Mouse (Mus musculus) 3T3-L1 (cell line): ENCODE data around the gene Cadm1.
A peak's percentile ranks its signal among the peaks of the same experiment; 100 is the strongest.

Experiments
- DNase-seq: peaks from one replicate; pipeline ENCODE4 v3.0.0-alpha.2; 2015; ENCODE audit warnings: low read depth, low spot score

Cadm1 gene

GRCm38 (mm10) chr9:47608441-47608840, 78.5 kb downstream of the Cadm1 start:
- DNase-seq: peak; percentile 4

DNA sequence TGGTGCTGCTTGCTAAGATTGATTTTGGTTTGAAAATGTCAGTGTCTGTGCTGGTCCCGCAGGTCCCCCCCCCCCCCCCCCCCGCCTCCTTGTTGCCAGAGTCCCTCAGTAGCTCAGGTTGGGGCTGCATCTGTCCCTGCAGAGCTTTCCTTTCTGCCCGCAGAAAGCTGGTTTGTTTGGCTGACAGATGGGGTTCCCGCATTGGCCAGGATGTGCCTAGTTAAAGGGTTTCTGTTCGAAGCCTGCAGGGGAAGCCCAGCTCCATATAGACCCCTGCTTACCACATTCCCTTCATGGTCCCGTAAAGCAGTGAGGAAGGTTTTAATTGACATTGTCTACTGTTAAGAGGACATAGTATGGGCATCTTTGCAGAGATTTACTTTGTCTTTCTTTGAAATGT, 78.9 kb downstream of the Cadm1 start:
- DNase-seq: no peak

GRCm38 (mm10) chr9:47609443-47609842, 79.5 kb downstream of the Cadm1 start:
- DNase-seq: no peak

DNA sequence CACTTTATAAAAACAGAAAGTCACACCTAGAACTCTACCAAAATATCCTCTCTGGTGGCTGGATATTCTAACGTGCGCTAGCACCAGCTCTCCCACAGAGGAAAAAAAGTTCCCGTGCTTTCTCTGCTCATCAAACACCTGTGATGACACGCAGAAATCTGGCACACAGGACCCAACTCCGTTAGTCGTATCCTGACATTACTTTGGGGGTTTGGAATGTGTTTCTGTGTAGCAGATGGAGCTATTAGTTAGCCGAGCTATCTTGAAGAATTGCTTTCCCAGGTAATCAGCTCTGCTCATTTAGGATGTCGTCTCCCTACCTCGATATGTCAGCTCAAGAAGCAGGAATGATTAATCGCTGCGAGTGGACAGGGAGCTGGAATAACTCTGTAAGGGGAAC, 80.3 kb downstream of the Cadm1 start:
- DNase-seq: no peak

DNA sequence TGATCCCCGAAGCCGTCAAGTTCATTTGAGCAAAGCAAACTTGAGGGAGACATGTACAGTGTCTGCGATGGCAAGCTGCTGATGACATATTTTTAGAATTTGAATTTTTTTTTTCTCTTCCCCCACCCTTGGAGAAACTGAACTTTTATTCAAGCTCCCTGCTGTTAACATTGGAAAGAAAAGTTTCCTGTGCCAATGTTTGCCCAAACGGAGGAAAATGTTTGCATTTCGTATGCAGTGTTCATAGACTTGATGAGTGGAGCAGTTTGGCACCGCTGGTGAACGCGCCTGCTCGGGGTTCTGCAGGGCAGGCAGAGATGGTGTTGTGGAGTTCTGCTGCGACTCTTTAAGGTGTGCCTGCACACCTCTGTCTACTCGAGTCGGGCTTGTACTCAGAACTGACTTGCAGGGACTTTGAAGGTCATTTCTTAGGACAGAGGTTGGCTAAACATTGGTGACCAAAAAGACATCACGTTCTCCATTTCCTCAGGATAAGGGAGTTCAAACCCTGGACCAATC, 83.0 kb downstream of the Cadm1 start:
- no peak for DNase-seq

DNA sequence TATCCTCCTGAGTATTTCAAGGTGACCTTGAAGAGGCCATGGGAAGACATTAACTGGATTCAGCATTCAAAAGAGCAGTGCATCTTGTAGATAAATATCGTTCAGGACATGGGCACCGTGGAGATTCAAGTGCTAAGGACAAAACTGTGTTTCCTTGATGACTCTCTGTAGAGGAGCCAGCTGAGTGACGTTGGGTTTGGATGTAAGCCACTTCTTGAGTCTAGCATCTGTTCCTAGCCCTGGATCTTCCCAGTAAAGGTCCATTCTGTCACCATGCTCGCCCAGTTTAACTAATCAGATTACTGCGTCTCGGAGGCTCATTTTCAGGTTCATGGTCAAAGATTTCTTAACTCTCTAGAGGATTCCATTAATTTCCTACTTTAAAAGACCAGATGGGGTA, 85.1 kb downstream of the Cadm1 start:
- DNase-seq: no peak

DNA sequence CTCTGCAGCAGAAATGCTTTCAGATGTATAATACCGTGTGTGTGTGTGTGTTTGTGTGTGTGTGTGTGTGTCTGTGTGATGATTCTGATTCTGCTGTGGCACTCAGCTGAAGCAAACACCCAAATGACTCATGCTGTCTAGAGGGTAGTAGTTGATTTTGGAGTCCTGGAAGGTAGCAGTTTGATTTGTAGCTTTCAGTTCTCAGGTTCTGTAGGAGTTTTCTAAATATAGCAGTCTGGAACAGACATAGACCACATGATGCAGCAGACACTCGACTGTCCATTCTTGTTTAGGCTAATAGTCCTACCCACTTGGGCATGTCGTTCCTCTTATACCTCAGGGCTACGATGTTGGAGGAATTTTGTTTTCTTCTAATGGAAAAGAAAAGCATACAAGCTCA, 86.4 kb downstream of the Cadm1 start:
- no peak for DNase-seq

GRCm38 (mm10) chr9:47619501-47620029, 89.6 kb downstream of the Cadm1 start:
- no peak for DNase-seq

DNA sequence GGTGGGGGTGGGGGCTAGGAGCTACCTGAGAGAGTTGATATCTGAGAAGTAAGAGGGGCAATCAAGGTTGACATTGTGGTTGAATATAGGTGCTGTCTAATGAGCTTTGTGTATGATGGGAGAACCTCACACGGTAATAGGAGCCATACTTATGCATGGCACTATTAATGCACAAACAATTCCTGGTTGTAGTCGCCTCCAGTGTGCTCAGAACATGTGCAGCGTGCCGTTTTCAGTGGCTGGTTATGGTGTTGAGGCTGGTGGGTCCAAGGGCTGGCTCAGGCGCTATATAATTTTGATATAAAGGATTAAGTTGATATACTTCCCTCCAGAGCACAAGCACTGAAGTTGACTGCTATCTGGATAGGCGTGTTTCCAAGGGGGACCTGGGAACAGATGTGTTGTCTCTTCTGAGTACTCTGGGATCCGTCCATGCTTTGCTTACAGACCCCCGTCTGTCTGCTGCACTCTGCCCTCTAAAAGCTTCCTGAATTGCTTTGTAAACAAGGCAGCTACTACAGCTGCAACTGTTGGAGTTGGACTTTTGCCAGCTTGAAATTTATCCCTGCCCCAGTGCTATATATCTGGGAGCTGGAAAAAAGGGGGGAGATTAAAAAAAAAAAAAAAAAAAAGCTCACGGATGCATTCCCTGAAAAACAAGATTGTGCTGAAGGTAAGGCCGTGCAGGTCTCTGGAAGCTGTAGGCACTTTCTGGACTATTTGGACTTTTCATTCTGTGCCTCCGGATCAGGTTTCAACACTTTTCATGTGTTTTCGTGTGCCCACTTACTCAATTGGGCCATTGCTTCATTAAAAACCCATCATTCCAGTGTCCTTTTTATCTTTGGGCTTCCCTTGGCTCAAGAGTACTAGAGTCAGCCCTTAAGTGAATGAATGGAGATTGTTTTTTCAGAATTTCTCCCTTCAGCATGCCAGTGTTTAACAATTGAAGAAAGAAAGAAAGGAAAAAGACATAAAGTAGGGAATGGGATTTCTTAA, 93.8 kb downstream of the Cadm1 start:
- no peak for DNase-seq

DNA sequence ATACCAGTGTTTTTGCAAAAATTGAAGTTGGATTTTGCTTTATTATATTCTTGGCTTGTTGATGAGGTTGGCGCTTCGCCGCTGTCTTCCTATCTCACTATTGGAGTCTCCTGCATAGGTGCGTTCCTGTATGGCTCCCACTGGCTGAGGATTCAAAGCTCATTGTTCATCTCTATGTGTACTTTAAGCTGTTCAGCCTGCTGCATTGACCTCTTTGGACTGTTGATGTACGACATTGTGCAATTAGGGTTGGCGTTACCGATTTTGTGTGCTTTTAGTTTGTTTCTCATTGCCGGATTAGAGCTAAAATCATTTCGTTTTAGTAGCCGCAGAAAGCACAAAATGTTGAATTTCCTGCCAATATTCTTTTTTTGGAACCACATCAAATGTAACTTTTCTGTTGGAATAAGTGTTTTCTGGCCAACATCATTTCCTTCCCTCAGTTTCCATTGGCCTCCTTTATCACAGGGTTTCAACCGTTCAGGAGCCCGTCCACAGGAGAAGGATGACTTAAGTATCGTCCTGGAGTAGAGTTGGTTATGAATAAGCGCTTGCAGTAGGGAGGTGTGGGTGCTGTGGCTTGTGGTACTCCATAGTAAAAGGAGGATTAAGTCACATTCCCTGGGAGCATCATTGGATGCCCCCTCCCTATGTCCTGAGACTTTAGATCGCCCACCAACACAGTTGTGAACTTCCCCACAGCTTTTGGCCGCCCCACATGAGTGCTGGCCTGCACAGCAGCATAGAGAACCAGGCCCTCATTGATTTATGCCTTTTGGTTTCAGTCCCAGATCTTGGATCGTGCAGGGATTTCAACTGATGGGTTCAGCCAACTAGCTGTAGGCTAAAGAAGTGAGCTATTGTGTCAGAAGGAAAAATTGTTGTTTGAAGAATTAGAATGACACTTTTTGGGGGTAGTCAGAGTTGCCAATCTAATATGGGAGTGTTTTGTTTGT, 94.9 kb downstream of the Cadm1 start:
- DNase-seq: peak; percentile 42

DNA sequence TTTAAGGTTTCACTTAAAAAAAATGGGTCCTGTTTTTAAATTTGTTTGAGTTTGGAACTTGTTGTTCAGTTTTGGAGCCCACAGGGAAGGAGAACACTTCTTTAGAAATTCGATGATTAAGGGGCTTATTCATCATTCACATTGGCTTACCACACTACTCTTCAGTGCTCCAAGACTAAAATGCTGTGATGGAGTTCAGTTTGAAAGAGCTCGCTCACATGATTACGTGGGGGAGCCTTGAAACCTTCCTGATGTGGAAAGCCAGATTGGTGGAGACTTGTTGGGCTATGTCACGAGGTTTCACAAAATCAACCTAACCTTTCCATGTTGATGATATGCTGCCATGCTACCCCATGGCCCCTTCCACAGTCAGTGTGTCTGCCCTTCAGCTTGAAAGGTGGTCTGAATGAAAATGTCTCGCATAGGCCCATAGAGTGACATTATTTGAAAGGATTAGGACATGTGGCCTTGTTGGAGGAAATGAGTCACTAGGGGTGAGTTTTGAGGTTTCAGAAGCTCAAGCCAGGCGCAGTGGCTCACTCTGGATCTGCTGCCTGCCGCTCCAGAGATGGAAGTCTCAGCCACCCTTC, 95.7 kb downstream of the Cadm1 start:
- DNase-seq: peak; percentile 20

- no peak for DNase-seq
These were observed 98.0 kb downstream of the Cadm1 start for GRCm38 (mm10) chr9:47627966-47628365.

GRCm38 (mm10) chr9:47628550-47628949, 98.6 kb downstream of the Cadm1 start:
- DNase-seq: no peak

DNA sequence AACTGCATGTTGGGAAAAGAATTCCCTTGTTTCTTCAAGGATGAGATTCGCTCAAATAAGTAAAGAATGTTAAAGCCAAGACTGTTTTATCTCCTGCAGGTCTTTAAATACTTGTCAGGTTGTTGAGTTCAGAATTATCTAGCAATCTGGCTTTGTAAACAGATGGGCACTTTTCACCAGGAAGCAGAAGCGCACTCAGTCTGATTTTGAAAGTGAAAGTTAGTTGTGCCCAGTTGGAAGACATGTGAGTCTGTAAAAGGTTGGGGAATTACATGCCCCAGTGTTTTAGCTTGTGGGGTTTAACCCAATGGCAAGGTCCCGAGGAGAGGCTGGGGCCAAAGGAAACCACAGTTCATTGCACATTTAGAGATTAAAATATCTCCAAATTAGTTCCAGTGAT, 104.7 kb downstream of the Cadm1 start:
- DNase-seq: peak; percentile 10

GRCm38 (mm10) chr9:47642663-47643062, 112.7 kb downstream of the Cadm1 start:
- DNase-seq: no peak

DNA sequence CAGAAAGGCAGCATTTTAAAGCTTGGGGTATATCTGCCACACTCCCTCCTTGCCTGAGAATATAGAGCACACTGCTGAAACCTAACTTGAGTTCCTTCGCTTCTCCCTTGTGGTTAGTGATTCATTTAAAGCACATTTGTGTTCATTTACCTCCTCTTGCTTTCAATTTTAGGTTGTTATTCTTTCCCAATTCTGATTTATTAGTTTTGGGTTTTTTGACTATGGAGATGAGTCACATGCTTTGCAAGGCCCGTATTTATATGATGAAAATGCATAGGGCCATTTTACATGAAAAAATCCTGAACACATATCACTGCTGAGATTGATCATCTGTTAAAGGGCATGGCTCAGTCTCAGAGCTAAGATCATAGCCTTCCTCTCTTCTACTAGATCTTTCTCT, 115.1 kb downstream of the Cadm1 start:
- peak; percentile 36 for DNase-seq

- DNase-seq: no peak
These were observed 121.5 kb downstream of the Cadm1 start for GRCm38 (mm10) chr9:47651431-47651830.

DNA sequence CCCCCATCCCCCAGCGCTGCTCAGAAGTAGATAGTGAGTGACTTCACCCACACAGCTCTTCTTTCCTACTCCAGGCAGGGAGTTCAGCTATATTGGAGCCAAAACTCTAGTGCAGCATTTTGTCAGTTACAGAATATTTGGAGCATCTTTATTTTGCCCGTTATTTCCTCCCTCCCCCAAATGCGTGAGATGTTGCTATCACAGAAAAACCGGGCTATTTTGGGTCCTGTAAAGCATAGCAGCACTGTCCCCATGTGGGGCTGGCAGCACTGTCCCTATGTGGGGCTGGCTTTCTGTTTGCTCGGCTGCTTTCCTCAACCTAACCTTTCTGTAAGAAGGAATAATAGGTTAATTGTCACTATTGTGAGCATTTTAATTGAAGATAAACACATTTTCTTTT, 122.2 kb downstream of the Cadm1 start:
- DNase-seq: no peak

GRCm38 (mm10) chr9:47652936-47653335, 123.0 kb downstream of the Cadm1 start:
- DNase-seq: no peak

DNA sequence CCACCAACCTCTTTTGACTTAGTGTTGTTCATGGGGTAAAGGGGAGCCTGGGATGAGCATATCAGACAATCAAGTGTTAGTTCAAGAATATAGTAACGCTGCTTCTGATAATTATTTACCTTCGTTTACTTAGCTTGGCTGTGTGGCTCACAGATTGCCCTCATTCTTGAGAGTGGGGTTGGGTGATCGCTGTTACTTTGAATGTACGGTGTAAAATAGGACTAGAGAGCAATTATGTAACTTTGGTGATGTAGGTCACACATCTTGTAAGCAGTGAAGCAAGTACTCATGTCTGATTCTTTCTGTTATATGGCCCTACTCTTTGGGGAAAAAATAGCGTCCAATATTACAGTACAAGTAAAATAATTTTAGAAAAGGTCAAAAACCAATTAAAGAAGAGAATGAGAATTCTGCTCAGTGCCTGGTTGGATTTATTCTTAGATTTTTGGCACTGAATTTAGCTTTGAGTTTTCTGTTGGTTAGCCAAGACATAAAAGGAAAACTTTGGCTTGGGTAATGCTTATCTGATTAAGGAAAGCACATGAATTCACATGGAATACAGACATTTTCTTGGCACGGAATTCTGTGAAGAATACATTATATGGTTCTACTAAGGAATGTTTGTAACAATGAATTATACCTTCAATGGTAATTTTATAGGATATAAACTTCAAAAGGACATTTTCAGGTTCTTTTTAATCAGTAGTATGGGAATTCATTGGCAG, 129.6 kb downstream of the Cadm1 start:
- no peak for DNase-seq

DNA sequence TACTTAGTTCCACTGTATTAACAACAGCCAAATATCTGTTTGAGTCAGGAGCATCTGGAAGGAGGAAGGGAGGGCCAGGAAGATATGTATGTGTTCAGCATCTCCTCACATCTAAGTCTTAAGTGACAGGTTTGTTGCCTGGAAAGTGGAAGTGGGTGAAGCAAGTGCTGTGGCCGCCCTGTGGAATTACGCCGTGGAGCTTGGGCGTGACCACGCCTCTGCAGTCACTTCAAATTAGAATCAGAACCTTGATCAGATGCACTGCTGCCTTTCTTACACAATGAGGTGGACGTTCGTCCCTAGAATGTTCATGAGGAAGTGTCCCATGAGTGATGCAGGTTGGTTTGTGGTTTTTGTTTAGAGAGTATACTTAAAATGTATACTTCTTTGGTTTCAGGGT, 131.6 kb downstream of the Cadm1 start:
- no peak for DNase-seq
